ENCODE assay signal across 41 mouse cellular contexts in genomic region chr2:155838961-155839360, GRCm38 (mm10). TPM values are rescaled to one million over a fixed set of nuclear protein-coding genes. Genes with fewer than 3 reads are reported as not detected.
"Had no signal": no experiment of that assay in that cellular context is flagged by ENCODE, and none has a peak within 500 bp of the region (broad histone marks: within the 10 kb centered on the region; RNA-seq: fewer than 3 reads in every experiment).

No protein-coding gene starts in this region.

- ATAC-seq: liver, embryonic 12.5 days; liver, postnatal 0 days; lung, postnatal 0 days; midbrain, embryonic 13.5 days; midbrain, embryonic 15.5 days; midbrain, embryonic 16.5 days had no signal

- H3K4me2 ChIP-seq: limb, embryonic 12.5 days; limb, embryonic 13.5 days; limb, embryonic 15.5 days; liver, embryonic 11.5 days; liver, embryonic 12.5 days; liver, embryonic 13.5 days; liver, embryonic 15.5 days; lung, embryonic 14.5 days; lung, embryonic 15.5 days; midbrain, embryonic 12.5 days; midbrain, embryonic 13.5 days; midbrain, embryonic 15.5 days; neural tube, embryonic 12.5 days had no signal

- H3K9ac ChIP-seq: limb, embryonic 12.5 days; limb, embryonic 13.5 days; limb, embryonic 15.5 days; liver, embryonic 12.5 days; liver, embryonic 13.5 days; liver, embryonic 14.5 days; liver, embryonic 15.5 days; liver, postnatal 0 days; lung, embryonic 14.5 days; lung, embryonic 15.5 days; midbrain, embryonic 12.5 days; midbrain, embryonic 13.5 days; midbrain, embryonic 15.5 days; neural tube, embryonic 12.5 days had no signal

- H3K9me3 ChIP-seq: limb, embryonic 10.5 days; limb, embryonic 12.5 days; limb, embryonic 13.5 days; limb, embryonic 15.5 days; liver, embryonic 12.5 days; liver, embryonic 13.5 days; liver, embryonic 15.5 days; lung, embryonic 15.5 days; megakaryocyte, embryonic 14.5 days; midbrain, embryonic 12.5 days; midbrain, embryonic 13.5 days; midbrain, embryonic 15.5 days; neural tube, embryonic 12.5 days had no signal

- H3K4me1 ChIP-seq: limb, embryonic 10.5 days; limb, embryonic 12.5 days; limb, embryonic 13.5 days; limb, embryonic 15.5 days; liver, embryonic 12.5 days; liver, embryonic 13.5 days; liver, embryonic 15.5 days; lung, embryonic 15.5 days; megakaryocyte, embryonic 14.5 days; midbrain, embryonic 12.5 days; midbrain, embryonic 13.5 days; midbrain, embryonic 15.5 days; neural tube, embryonic 12.5 days had no signal

- H3K27ac ChIP-seq: left cerebral cortex, adult 2 months; limb, embryonic 10.5 days; limb, embryonic 12.5 days; limb, embryonic 13.5 days; limb, embryonic 15.5 days; liver, embryonic 12.5 days; liver, embryonic 13.5 days; liver, embryonic 14.5 days; liver, embryonic 15.5 days; lung, embryonic 15.5 days; macrophage; midbrain, embryonic 12.5 days; midbrain, embryonic 13.5 days; midbrain, embryonic 15.5 days; neural tube, embryonic 12.5 days had no signal

- DNase-seq: left cerebral cortex, postnatal 4 days; liver; liver, embryonic 13.5 days; liver, postnatal 0 days; lung, adult 18-20 months; lung, adult 2 months; lung, embryonic 14.5 days; lung, postnatal 10 days; lung, postnatal 14 days; lung, postnatal 36 days; lung, postnatal 4 days; midbrain, embryonic 14.5 days had no signal

- H3K36me3 ChIP-seq: limb, embryonic 10.5 days; limb, embryonic 12.5 days; limb, embryonic 13.5 days; limb, embryonic 15.5 days; liver, embryonic 12.5 days; liver, embryonic 13.5 days; liver, embryonic 15.5 days; lung, embryonic 15.5 days; midbrain, embryonic 12.5 days; midbrain, embryonic 13.5 days; midbrain, embryonic 15.5 days; neural tube, embryonic 12.5 days had no signal

- H3K27me3 ChIP-seq: limb, embryonic 12.5 days; limb, embryonic 15.5 days; lung, embryonic 15.5 days; midbrain, embryonic 12.5 days; midbrain, embryonic 13.5 days; midbrain, embryonic 15.5 days; neural tube, embryonic 12.5 days had no signal

- H3K4me3 ChIP-seq: left cerebral cortex, adult 2 months; limb, embryonic 10.5 days; limb, embryonic 12.5 days; limb, embryonic 13.5 days; limb, embryonic 15.5 days; liver, embryonic 12.5 days; liver, embryonic 13.5 days; liver, embryonic 15.5 days; lung, embryonic 15.5 days; megakaryocyte, embryonic 14.5 days; midbrain, embryonic 12.5 days; midbrain, embryonic 13.5 days; midbrain, embryonic 15.5 days; myocyte; neural tube, embryonic 12.5 days had no signal

RNA-seq across cellular contexts. Expression of gene Fam83c, which starts 4.3 kb away (rescaled TPM):
- total RNA-seq: left cerebral cortex, adult 2 months; left cerebral cortex, adult 8-10 months; left cerebral cortex, postnatal 10 days; left cerebral cortex, postnatal 14 days; left cerebral cortex, postnatal 25 days; left cerebral cortex, postnatal 36 days; left cerebral cortex, postnatal 4 days; liver, adult 2 months; megakaryocyte progenitor cell, adult 5-6 weeks; megakaryocyte, adult 5-6 weeks; midbrain, postnatal 0 days; monocyte, adult 5-6 weeks had no signal
- polyA plus RNA-seq: liver, adult 2 months; lung, postnatal 0 days; macrophage; midbrain, postnatal 0 days; myocyte had no signal
